Mouse (Mus musculus): ENCODE data around the gene Vmn2r54. TPM values are rescaled to one million over a fixed set of nuclear protein-coding genes. Genes with fewer than 3 reads are reported as not detected.
"Not testable (repeated sequence)": the region's sequence is repeated elsewhere in the genome, so short reads cannot be mapped to it uniquely, and the experiment has no call there.

Gene Vmn2r54
- not detected in 2 replicates for total RNA-seq (2014; fragmentation: Nextera tagmentation)
- 0.05 TPM in 1 of 2 replicates, not detected in the other for total RNA-seq (2017)
- polyA plus RNA-seq (2012), result not detected in 2 replicates

DNA sequence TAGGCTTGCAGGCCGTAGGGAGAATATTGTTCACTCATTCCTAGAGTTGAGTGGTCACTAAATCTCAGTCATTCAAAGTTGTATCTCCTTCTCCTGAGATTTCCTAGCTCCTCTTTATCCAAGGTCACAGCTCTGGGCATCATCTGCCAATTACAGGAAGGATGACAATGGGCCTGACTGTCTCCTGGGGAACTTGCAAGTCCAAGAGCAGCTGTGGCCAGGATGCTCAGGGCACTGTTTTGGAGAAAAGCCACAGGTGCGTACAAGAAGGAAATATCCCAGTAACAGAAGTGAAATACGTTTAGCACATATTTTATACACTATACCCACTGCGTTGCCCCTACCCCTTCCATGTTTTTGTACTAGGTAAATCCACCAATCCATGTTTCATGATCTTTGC lies at the start of gene Vmn2r54:
Gene Vmn2r54 (minus strand): TSS at position 101 of the 400 bp plus-strand sequence.
- not testable (repeated sequence) for H3K27me3 ChIP-seq (ENCODE audit: insufficient read depth, low read length); ATAC-seq (ENCODE audit: extremely low read depth, insufficient number of reproducible peaks, low FRiP score, poor library complexity, severe bottlenecking); H3K36me3 ChIP-seq (replicated peaks); H3K4me3 ChIP-seq (ENCODE audit: low read depth, low read length); H3K9me3 ChIP-seq (replicated peaks); DNase-seq (ENCODE audit: low spot score); H3K4me1 ChIP-seq (ENCODE audit: insufficient read depth, low read depth, low read length)

DNA sequence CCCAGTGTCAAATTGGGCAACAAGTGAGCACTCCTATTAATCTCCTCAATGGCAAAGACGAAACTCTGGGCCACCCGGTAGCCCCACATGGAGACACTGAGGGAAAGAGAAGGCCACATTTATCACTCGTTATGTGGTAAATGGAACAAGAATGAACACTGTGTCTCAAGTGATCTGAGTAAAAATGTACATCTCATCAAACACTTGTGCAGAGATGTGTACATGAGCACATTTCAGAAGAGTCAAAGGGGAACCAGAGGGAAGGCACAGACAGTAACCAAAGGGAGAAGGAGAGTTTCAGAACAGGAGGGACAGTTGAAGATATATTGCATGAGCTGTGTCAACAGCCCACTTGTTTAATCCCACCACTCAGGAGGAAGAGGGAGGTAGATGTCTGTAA lies 44.8 kb upstream of the Vmn2r54 start, which contains the start of gene Vmn2r55:
Gene Vmn2r55 (minus strand): TSS at position 101 of the 400 bp plus-strand sequence.
- not testable (repeated sequence) for H3K4me3 ChIP-seq (ENCODE audit: low read depth, low read length); H3K36me3 ChIP-seq (replicated peaks); ATAC-seq (ENCODE audit: extremely low read depth, insufficient number of reproducible peaks, low FRiP score, poor library complexity, severe bottlenecking); H3K27me3 ChIP-seq (ENCODE audit: insufficient read depth, low read length); DNase-seq (ENCODE audit: low spot score); H3K9me3 ChIP-seq (replicated peaks); H3K4me1 ChIP-seq (ENCODE audit: insufficient read depth, low read depth, low read length)

DNA sequence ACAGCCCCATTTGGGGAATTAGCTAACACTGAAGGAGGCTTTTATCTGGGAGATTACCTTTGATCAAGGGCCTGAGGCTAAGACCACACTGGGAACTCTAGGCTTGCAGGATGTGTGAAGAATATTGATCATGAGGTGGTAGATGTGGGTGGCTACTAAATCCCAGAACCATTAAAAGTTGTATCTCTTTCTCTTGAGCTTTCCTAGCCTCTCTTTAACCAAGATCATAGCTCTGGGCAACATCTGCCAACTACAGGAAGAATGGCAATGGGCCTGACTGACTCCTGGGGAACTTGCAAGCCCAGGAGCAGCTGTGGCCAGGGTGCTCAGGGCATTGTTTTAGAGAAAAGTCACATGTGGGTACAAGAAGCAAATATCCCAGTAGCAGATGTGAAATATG lies 31.4 kb downstream of the Vmn2r54 start, which contains the start of gene Vmn2r53:
Gene Vmn2r53 (minus strand): TSS at position 101 of the 400 bp plus-strand sequence.
- DNase-seq (ENCODE audit: low spot score) (no peak), ATAC-seq (ENCODE audit: extremely low read depth, insufficient number of reproducible peaks, low FRiP score, poor library complexity, severe bottlenecking) (no peak)
- Histone ChIP-seq H3K36me3 (replicated peaks) (no peaks in the 10 kb centered on the region), H3K4me3 (ENCODE audit: low read depth, low read length) (no peak within 1 kb of the TSS), H3K9me3 (replicated peaks) (no peaks in the 10 kb centered on the region), H3K4me1 (ENCODE audit: insufficient read depth, low read depth, low read length) (no peaks in the 10 kb centered on the region), H3K27me3 (ENCODE audit: insufficient read depth, low read length) (no peaks in the 10 kb centered on the region)
- no peak for TF ChIP-seq CTCF (IDR thresholded peaks at IDR 0.05; ENCODE audit: low read depth, low read length)
- no peak for TF ChIP-seq GATA1 (IDR thresholded peaks at IDR 0.05; ENCODE audit: borderline replicate concordance, low read length)
- no peak for TF ChIP-seq POLR2AphosphoS5 (IDR thresholded peaks at IDR 0.05; ENCODE audit: insufficient replicate concordance, low read depth, low read length)
- no peak for TF ChIP-seq TAL1 (conservative IDR thresholded peaks at IDR 0.05; ENCODE audit: low read depth, low read length)
- no peak for TF ChIP-seq GATA2 (IDR thresholded peaks at IDR 0.05; ENCODE audit: borderline replicate concordance, low read depth, low read length)

Other genes starting within 250 kb of the Vmn2r54 start
- gene Zfp551, start 217.6 kb downstream of the Vmn2r54 start, total RNA-seq (2014; fragmentation: Nextera tagmentation), result 1.7 and 3.5 TPM in 2 replicates
- gene Zfp551, start 217.6 kb downstream of the Vmn2r54 start, total RNA-seq (2017), result 3.2 and 3.8 TPM in 2 replicates
- gene Zfp551, start 217.6 kb downstream of the Vmn2r54 start, polyA plus RNA-seq (2012), result 0.07 and 0.13 TPM in 2 replicates
- 27.5 and 30.6 TPM in 2 replicates for gene Zfp606, start 162.0 kb downstream of the Vmn2r54 start, total RNA-seq (2014; fragmentation: Nextera tagmentation)
- 14.6 and 17.4 TPM in 2 replicates for gene Zfp606, start 162.0 kb downstream of the Vmn2r54 start, total RNA-seq (2017)
- gene Zfp606, start 162.0 kb downstream of the Vmn2r54 start, polyA plus RNA-seq (2012), result 2.3 and 2.9 TPM in 2 replicates
- not detected in 2 replicates for gene 2900092C05Rik, start 127.8 kb downstream of the Vmn2r54 start, total RNA-seq (2014; fragmentation: Nextera tagmentation)
- not detected in 2 replicates for gene 2900092C05Rik, start 127.8 kb downstream of the Vmn2r54 start, total RNA-seq (2017)
- gene 2900092C05Rik, start 127.8 kb downstream of the Vmn2r54 start, polyA plus RNA-seq (2012), result not detected in 2 replicates
- gene Vmn2r53, start 31.5 kb downstream of the Vmn2r54 start, total RNA-seq (2014; fragmentation: Nextera tagmentation), result 0.08 TPM in 1 of 2 replicates, not detected in the other
- gene Vmn2r53, start 31.5 kb downstream of the Vmn2r54 start, total RNA-seq (2017), result 0.12 and 0.22 TPM in 2 replicates
- gene Vmn2r53, start 31.5 kb downstream of the Vmn2r54 start, polyA plus RNA-seq (2012), result under 0.01 TPM in 1 of 2 replicates, not detected in the other
- not detected in 2 replicates for gene Vmn2r55, start 44.7 kb upstream of the Vmn2r54 start, total RNA-seq (2014; fragmentation: Nextera tagmentation)
- gene Vmn2r55, start 44.7 kb upstream of the Vmn2r54 start, total RNA-seq (2017), result 0.06 TPM in 1 of 2 replicates, not detected in the other
- not detected in 2 replicates for gene Vmn2r55, start 44.7 kb upstream of the Vmn2r54 start, polyA plus RNA-seq (2012)
- not detected in 2 replicates for gene Vmn2r56, start 94.7 kb upstream of the Vmn2r54 start, total RNA-seq (2014; fragmentation: Nextera tagmentation)
- gene Vmn2r56, start 94.7 kb upstream of the Vmn2r54 start, total RNA-seq (2017), result 0.06 and 0.11 TPM in 2 replicates
- gene Vmn2r56, start 94.7 kb upstream of the Vmn2r54 start, polyA plus RNA-seq (2012), result not detected in 2 replicates
- not detected in 2 replicates for gene Zscan18, start 163.3 kb upstream of the Vmn2r54 start, total RNA-seq (2014; fragmentation: Nextera tagmentation)
- 0.12 and 0.22 TPM in 2 replicates for gene Zscan18, start 163.3 kb upstream of the Vmn2r54 start, total RNA-seq (2017)
- gene Zscan18, start 163.3 kb upstream of the Vmn2r54 start, polyA plus RNA-seq (2012), result not detected in 2 replicates
- gene Zfp329, start 178.5 kb upstream of the Vmn2r54 start, total RNA-seq (2014; fragmentation: Nextera tagmentation), result 25.6 and 27.4 TPM in 2 replicates
- 15.5 and 22.2 TPM in 2 replicates for gene Zfp329, start 178.5 kb upstream of the Vmn2r54 start, total RNA-seq (2017)
- gene Zfp329, start 178.5 kb upstream of the Vmn2r54 start, polyA plus RNA-seq (2012), result 0.27 and 0.33 TPM in 2 replicates
- 53.1 and 62.7 TPM in 2 replicates for gene Zfp110, start 194.4 kb upstream of the Vmn2r54 start, total RNA-seq (2014; fragmentation: Nextera tagmentation)
- 58.4 and 59.9 TPM in 2 replicates for gene Zfp110, start 194.4 kb upstream of the Vmn2r54 start, total RNA-seq (2017)
- 2.5 and 3.2 TPM in 2 replicates for gene Zfp110, start 194.4 kb upstream of the Vmn2r54 start, polyA plus RNA-seq (2012)
- gene Zfp128, start 240.9 kb upstream of the Vmn2r54 start, total RNA-seq (2014; fragmentation: Nextera tagmentation), result 8.3 and 9.3 TPM in 2 replicates
- 3.8 and 4.5 TPM in 2 replicates for gene Zfp128, start 240.9 kb upstream of the Vmn2r54 start, total RNA-seq (2017)
- gene Zfp128, start 240.9 kb upstream of the Vmn2r54 start, polyA plus RNA-seq (2012), result 0.61 and 0.72 TPM in 2 replicates